Mouse (Mus musculus) forebrain, embryonic 15.5 days (tissue): Measurements from ENCODE around the gene St7. TPM values are rescaled to one million over a fixed set of nuclear protein-coding genes. Genes with fewer than 3 reads are reported as not detected.

Experiments used
- ATAC-seq: fragments of 200-750 bp; cut with Nextera tagmentation; replicated peaks from 2 replicates; pipeline ENCODE4 v1.8.0; 2017; ENCODE audit warnings: mild to moderate bottlenecking, moderate TSS enrichment, moderate library complexity
- H3K27ac ChIP-seq: fragments of 300-500 bp; sonication (generic); replicated peaks from 2 replicates; pipeline ENCODE4 v1.5.1; 2015; ENCODE audit warnings: mild to moderate bottlenecking, inconsistent platforms
- H3K27me3 ChIP-seq: fragments of 300-500 bp; sonication (generic); 2 replicates; pipeline ENCODE4 v1.6.1; 2015; ENCODE audit warnings: inconsistent platforms
- H3K36me3 ChIP-seq: fragments of 300-500 bp; sonication (generic); 2 replicates; pipeline ENCODE4 v1.6.1; 2015; ENCODE audit warnings: mild to moderate bottlenecking, inconsistent platforms
- H3K4me1 ChIP-seq: fragments of 300-500 bp; sonication (generic); 2 replicates; pipeline ENCODE4 v1.6.1; 2015; ENCODE audit warnings: inconsistent platforms
- H3K4me2 ChIP-seq: fragments of 300-500 bp; sonication (generic); replicated peaks from 2 replicates; pipeline ENCODE4 v1.6.1; 2015; ENCODE audit warnings: mild to moderate bottlenecking, inconsistent platforms
- H3K4me3 ChIP-seq: fragments of 300-500 bp; sonication (generic); 2 replicates; pipeline ENCODE4 v1.5.1; 2015; ENCODE audit warnings: mild to moderate bottlenecking, inconsistent platforms
- H3K9ac ChIP-seq: fragments of 300-500 bp; sonication (generic); replicated peaks from 2 replicates; pipeline ENCODE4 v1.6.1; 2015; ENCODE audit warnings: mild to moderate bottlenecking, inconsistent platforms
- H3K9me3 ChIP-seq: fragments of 300-500 bp; sonication (generic); 2 replicates; pipeline ENCODE4 v1.6.1; 2016; ENCODE audit warnings: inconsistent platforms
- WGBS: fragments of 180-500 bp; shearing (Covaris S2); methylation state at CpG from one replicate; pipeline ENCODE4 v1.1.7; 2015; ENCODE audit warnings: mixed read lengths; 5-methylcytosine and 5-hydroxymethylcytosine counted together
- polyA plus RNA-seq: library from polyadenylated mRNA; unstranded; fragments of >200 nt; fragmentation: Nextera tagmentation; extraction: Ambion mirVana; gene quantifications from 2 replicates; pipeline ENCODE4 v1.2.1, GENCODE M21; 2015

St7 gene
- polyA plus RNA-seq, 1 experiment from 2014 or later, result 68.2 TPM

DNA sequence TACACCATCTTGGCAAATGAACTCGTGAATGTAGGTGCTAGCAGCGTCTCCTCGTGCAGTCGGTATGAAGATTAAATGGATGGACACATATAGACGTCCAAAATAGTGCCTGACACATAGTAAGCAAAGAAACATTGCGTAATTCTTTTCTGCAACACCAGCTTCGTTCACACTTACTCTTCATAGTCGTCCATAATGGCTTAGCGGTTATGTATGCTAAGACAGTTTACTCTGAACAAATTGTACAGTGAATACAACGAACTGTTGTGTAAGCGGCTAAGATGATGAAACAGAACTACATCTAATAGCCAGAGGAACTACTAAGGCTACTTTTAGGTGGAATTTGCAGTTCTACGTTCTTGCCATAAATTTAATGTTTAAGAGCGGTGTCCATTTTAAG is 55.0 kb downstream of the St7 start:
- H3K27me3 ChIP-seq, result no peaks in the 10 kb centered on the region
- no peak overlapping the region for H3K9ac ChIP-seq
- no peak for ATAC-seq
- H3K36me3 ChIP-seq, result no peaks in the 10 kb centered on the region
- H3K4me2 ChIP-seq, result no peak overlapping the region
- 84% methylated on average over 13 of the region's 13 CpGs for WGBS
- H3K9me3 ChIP-seq, result no peaks in the 10 kb centered on the region
- peaks cover 21% of the 10 kb centered on the region for H3K4me1 ChIP-seq
- no peak overlapping the region for H3K4me3 ChIP-seq
- no peak overlapping the region for H3K27ac ChIP-seq

DNA sequence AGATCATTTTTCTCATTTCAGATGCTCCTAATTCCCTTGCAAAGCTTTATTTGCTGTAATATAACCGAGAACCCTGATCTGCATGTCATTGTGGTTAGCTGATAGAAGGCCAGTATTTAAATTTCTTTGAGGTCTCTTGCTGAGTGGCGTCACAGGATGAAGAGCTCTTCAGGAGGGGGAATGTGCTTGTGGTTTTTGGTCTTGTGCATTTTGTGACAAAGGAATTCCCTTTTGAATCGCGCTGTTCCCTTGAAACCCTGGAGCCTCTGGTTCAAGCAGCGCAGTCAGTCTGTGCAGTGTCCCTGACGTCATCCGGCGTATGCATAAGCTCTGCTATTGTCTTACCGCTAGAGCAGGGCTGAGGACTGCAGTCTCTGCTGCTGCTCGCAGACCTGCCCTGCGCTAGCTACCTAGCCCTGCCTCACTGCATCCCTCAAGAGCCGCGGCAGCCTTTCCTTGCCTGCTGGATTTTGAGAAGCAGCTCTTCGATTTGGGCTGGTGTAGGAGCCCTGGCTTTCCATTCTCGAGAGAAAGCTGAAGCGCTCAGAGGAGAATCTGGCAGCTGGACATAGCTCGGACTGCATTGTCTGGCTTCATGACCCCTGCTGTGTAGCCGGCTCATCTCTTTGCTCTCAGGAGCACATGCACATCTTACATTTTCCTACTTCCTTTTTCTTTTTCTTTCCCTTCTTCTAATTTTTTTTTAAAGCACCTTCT is 56.3 kb downstream of the St7 start:
- peak overlapping the region; percentile 57 for H3K4me2 ChIP-seq
- under 1% methylated on average over 18 of the region's 18 CpGs for WGBS

DNA sequence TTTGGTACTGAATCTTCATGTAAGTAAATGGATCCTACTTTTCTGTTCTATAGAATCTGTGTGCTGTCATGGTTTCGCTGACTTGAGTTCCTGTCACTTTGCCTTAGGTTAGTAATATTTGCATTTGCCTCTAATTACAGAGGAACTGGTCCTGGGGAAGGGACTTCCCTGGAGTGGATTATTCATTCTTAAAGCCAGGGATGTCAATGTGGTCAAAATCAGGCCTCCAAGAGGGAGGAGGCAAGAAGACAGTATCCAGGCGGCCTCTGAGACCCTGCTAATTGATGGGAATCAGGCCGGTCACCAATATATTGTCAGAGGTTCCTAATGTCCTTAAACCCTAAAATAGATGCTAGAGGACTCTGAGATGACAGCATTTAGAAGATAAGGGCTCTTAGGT is 56.9 kb downstream of the St7 start:
- Histone ChIP-seq H3K9ac (peak overlapping the region; percentile 90), H3K4me3 (peak overlapping the region; percentile 72), H3K27ac (peak overlapping the region; percentile 97), H3K27me3 (no peaks in the 10 kb centered on the region), H3K36me3 (no peaks in the 10 kb centered on the region), H3K9me3 (no peaks in the 10 kb centered on the region), H3K4me2 (peak overlapping the region; percentile 57), H3K4me1 (peaks cover 35% of the 10 kb centered on the region)
- ATAC-seq, result peak; percentile 41
- 18% methylated on average over 3 of the region's 3 CpGs for WGBS

More for the DNA sequence above, 56.3 kb downstream of the St7 start:
- Histone ChIP-seq H3K27ac (peak overlapping the region; percentile 97), H3K27me3 (no peaks in the 10 kb centered on the region), H3K4me3 (peak overlapping the region; percentile 72), H3K36me3 (no peaks in the 10 kb centered on the region), H3K9ac (peak overlapping the region; percentile 90), H3K9me3 (no peaks in the 10 kb centered on the region), H3K4me1 (peaks cover 32% of the 10 kb centered on the region)
- peak; percentile 99 for ATAC-seq

DNA sequence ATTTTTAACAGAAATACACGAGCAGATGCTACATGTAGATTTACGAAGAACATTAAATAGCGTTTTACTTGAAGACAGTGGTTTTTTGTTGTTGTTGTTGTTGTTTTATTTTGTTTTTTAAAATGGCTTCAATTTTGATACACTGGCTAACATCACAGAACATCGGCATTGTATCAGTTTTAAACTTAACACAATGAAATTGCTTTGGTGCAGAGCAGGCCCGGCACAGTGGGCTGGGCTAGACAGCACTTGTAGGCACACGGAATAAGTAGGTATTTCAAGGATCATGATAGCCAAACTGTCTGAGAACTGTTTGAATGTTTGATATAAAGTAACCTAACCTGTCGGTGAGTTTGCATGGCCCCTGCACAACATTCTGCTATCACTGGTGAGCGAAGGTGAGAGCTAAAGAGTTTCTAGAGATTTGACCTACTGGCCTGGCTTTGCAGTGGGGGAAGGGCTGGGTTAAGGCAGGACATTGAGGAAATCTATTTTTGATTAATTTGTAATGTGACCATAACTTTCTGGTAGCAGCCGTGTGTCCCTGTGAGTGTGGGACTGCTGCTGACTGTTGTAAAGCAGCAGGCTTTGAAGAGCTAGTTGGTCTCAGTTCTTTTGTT is 57.4 kb downstream of the St7 start:
- Histone ChIP-seq H3K4me3 (peak overlapping the region; percentile 72), H3K9me3 (no peaks in the 10 kb centered on the region), H3K27me3 (no peaks in the 10 kb centered on the region), H3K36me3 (no peaks in the 10 kb centered on the region), H3K9ac (peak overlapping the region; percentile 90), H3K27ac (peak overlapping the region; percentile 97), H3K4me1 (peaks cover 35% of the 10 kb centered on the region), H3K4me2 (peak overlapping the region; percentile 57)
- WGBS, result 46% methylated on average over 9 of the region's 9 CpGs
- ATAC-seq, result peak; percentile 21

DNA sequence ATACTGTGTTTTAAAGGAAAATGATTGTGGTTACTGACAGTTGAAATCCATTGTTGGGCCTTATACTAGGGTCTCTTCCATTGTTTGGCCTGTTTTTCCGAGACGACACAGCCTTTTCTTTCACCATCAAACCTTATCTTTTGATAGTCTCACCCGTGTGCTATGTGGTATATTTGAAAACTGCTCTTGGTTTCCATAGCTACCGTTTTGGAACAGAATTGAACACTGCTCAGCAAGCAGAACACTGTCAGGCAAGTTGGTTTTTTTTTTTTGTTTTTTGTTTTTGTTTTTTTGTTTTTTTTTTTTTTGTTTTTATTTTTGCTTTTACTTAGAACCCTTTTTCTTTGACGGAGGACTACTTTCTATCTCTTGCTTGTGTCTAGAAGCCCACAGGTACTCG is 58.2 kb downstream of the St7 start:
- 46% methylated on average over 6 of the region's 6 CpGs for WGBS
- 0 out of 2 replicates have a peak, but pooled peaks have one; percentile 34 for ATAC-seq
- Histone ChIP-seq H3K27me3 (no peaks in the 10 kb centered on the region), H3K4me3 (peak overlapping the region; percentile 72), H3K9me3 (no peaks in the 10 kb centered on the region), H3K4me1 (peaks cover 35% of the 10 kb centered on the region), H3K27ac (peak overlapping the region; percentile 38; the same call in 1 of the 2 replicates), H3K36me3 (no peaks in the 10 kb centered on the region), H3K9ac (peak overlapping the region; percentile 90), H3K4me2 (peak overlapping the region; percentile 57)

DNA sequence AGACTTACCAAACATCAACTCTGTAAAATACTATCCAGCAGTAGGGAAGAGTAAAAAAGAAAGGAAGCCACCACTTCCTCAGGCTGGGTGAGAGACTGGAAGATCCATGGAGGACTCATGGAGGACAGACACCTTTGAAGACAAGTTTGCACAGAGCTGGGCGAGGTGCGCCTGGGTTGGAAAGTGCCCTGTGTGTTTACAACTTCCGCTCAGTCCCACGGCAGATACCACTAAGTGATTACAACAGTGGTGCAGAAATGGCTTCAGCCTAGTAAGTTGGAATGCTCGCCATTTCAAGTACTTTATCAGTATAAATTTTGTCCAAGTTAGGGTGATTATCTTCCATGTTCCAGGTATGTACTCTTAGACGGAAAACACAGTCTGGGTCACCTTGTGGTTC is 63.2 kb downstream of the St7 start:
- Histone ChIP-seq H3K4me3 (no peak overlapping the region), H3K27me3 (no peaks in the 10 kb centered on the region), H3K4me1 (peaks cover 40% of the 10 kb centered on the region), H3K27ac (no peak overlapping the region), H3K4me2 (no peak overlapping the region), H3K36me3 (no peaks in the 10 kb centered on the region), H3K9me3 (no peaks in the 10 kb centered on the region), H3K9ac (no peak overlapping the region)
- 91% methylated on average over 6 of the region's 6 CpGs for WGBS
- ATAC-seq, result no peak

DNA sequence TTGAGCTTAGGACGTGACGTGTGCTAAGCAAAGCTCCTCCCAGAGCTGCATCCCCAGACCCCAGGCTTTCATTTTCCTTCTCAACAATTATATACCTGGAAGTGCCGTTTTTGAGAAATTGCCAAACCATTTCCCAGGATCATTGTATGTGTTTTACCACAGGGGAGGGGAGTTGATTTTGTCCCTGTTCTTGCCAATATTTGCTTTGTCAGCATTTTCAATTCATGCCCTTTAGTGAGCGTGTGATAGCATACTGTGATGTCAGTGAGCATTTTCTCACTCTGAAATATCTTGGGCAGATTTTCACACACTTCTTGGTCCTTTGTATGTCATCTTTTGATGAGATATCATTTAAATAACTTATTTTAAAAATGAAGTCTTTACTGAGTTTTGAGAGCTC is 65.8 kb downstream of the St7 start:
- no peaks in the 10 kb centered on the region for H3K36me3 ChIP-seq
- WGBS, result 53% methylated on average over 4 of the region's 4 CpGs
- no peak for ATAC-seq
- no peak overlapping the region for H3K9ac ChIP-seq
- H3K9me3 ChIP-seq, result no peaks in the 10 kb centered on the region
- H3K27me3 ChIP-seq, result no peaks in the 10 kb centered on the region
- no peak overlapping the region for H3K4me2 ChIP-seq
- no peak overlapping the region for H3K4me3 ChIP-seq
- peaks cover 34% of the 10 kb centered on the region for H3K4me1 ChIP-seq
- H3K27ac ChIP-seq, result no peak overlapping the region

DNA sequence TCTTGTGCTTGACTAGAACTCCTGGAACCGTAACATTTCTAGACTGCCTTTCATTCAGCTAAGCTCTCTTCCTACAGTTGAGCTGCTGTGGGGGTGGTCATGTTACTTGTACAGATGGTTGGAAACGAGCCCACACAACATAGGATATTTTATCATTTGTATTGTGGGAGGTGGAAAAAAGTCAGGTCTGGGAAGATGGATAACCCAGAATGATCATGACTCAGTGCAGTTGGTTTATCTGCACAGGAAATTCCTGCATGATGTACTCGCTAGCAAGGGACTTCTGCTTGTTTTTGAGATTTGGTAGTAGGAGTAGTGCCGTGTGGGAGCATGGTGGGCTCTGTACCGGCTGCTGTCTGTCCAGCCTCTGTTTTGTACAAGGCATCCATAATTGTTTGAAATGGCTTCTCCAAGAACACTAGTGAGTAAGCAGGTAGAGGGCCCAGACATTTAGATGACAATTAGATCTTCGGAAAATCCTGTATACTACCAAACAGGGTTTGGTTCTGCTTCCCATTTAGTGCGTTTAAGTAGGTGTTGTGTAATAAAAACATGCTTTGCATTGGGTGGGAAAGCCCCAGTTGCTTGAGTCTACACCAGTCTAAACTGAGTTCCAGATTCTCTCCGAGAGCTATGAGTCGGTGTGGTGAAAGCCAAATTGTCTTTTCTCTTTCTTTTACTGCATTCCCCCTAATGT is 71.4 kb downstream of the St7 start:
- Histone ChIP-seq H3K4me3 (no peak overlapping the region), H3K9me3 (no peaks in the 10 kb centered on the region), H3K4me1 (peaks cover 42% of the 10 kb centered on the region), H3K9ac (no peak overlapping the region), H3K27me3 (no peaks in the 10 kb centered on the region), H3K4me2 (no peak overlapping the region), H3K27ac (peak overlapping the region; percentile 49), H3K36me3 (no peaks in the 10 kb centered on the region)
- ATAC-seq, result peak; percentile 53
- 76% methylated on average over 9 of the region's 9 CpGs for WGBS

DNA sequence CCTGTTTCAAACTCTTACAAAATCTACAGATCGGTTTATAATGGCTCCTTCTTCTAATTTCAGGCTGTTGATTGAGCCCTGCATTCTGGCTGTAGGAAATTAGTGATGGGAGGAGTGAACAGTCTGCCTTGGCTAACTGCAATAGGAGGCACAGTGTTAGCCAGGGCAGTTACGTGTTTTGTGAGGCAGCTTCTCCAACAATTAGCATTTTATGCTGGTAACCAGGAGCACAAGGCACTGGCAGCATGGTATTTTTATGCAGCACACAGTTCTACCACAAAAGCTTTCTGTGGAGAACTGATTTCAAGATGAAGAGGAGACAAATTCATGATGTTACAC is 71.9 kb downstream of the St7 start:
- WGBS, result 24% methylated on average over 2 of the region's 2 CpGs

DNA sequence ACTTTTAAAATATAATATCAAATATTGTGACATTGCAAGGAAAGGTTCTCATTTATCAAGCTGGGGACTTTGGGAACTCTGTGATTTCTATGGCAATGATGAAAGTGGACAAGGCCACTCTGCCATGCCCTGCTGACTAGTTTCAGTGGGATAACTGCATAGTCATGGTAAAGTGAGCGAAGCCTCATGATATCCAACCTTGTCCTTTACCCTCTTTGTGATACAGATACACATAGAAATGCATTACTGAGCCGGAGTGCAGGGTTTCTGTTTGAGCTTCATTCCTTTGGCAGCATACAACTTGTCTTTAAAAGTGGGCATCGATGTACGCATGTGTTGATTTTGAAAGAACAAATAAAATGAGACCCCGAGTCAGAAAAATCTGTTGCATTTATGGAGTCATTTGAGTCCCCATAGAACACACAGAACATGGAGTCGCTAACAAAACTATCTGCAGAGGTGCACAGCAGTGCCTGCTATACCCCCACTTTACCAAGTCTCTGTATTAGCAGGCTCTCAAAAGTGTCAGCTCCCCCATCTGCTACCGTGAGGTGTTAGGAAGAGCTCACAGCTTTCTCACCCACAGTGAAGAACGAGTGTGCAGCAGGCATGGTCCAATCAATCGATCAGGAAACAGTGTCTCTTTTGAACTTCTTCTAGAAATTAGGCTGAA is 77.4 kb downstream of the St7 start:
- Histone ChIP-seq H3K4me3 (no peak overlapping the region), H3K9me3 (no peaks in the 10 kb centered on the region), H3K36me3 (no peaks in the 10 kb centered on the region), H3K27me3 (no peaks in the 10 kb centered on the region), H3K4me2 (0 out of 2 replicates have a peak overlapping the region, but pooled peaks have one; percentile 9), H3K4me1 (peaks cover 40% of the 10 kb centered on the region), H3K9ac (no peak overlapping the region), H3K27ac (0 out of 2 replicates have a peak overlapping the region, but pooled peaks have one; percentile 9)
- 0 out of 2 replicates have a peak, but pooled peaks have one; percentile 64 for ATAC-seq
- WGBS, result 59% methylated on average over 9 of the region's 9 CpGs

More for the DNA sequence above, 71.9 kb downstream of the St7 start:
- no peaks in the 10 kb centered on the region for H3K9me3 ChIP-seq
- no peak overlapping the region for H3K4me3 ChIP-seq
- H3K9ac ChIP-seq, result no peak overlapping the region
- H3K36me3 ChIP-seq, result no peaks in the 10 kb centered on the region
- H3K4me2 ChIP-seq, result no peak overlapping the region
- peak; percentile 73 for ATAC-seq
- peak overlapping the region; percentile 49 for H3K27ac ChIP-seq
- H3K4me1 ChIP-seq, result peaks cover 42% of the 10 kb centered on the region
- H3K27me3 ChIP-seq, result no peaks in the 10 kb centered on the region

DNA sequence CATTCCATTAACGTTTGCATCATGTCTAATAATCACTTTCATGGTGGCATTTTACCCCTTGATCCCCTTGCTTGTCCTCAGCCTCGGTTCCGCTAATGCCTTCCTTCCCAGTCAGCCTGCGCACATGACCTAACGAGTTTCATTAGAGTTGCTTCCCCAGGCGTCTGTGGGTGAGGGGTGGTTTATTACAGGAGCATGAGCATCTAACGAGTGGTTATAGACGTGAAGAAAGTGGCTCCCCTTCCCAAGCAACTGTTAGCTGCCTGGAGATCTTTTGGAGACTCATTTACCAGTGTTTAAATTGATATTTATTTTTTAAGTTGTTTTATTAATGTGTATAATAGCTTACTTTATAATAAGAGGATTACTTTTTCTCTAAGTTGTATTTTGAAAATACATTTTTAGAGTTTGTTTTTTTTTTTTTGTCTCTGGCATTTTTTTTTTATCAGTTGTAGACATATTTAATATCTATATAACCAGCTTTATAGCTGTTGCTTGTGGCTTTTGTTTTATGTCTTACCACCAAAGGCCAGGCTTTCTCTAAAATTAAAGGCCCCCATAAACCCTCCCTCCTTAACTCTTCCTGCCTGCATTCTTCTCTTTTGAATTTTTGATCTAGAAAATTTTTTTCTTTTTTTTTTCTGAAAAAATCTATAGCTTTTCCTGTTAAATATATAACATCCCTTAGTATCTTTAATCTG is 78.1 kb downstream of the St7 start:
- no peak overlapping the region for H3K9ac ChIP-seq
- no peaks in the 10 kb centered on the region for H3K9me3 ChIP-seq
- 16% methylated on average over 8 of the region's 8 CpGs for WGBS
- H3K27ac ChIP-seq, result 0 out of 2 replicates have a peak overlapping the region, but pooled peaks have one; percentile 9
- no peaks in the 10 kb centered on the region for H3K36me3 ChIP-seq
- no peak for ATAC-seq
- no peaks in the 10 kb centered on the region for H3K27me3 ChIP-seq
- no peak overlapping the region for H3K4me3 ChIP-seq
- peaks cover 34% of the 10 kb centered on the region for H3K4me1 ChIP-seq
- H3K4me2 ChIP-seq, result 0 out of 2 replicates have a peak overlapping the region, but pooled peaks have one; percentile 9
